Mouse (Mus musculus): ENCODE results near the gene Foxq1. TPM values are rescaled to one million over a fixed set of nuclear protein-coding genes. Genes with fewer than 3 reads are reported as not detected.

The Foxq1 gene
- 1 to 10 TPM in 1 of 2 experiments, under 1 TPM in 1; 0.18 to 2.7 TPM for polyA plus RNA-seq (2017; shearing (Covaris generic))

DNA sequence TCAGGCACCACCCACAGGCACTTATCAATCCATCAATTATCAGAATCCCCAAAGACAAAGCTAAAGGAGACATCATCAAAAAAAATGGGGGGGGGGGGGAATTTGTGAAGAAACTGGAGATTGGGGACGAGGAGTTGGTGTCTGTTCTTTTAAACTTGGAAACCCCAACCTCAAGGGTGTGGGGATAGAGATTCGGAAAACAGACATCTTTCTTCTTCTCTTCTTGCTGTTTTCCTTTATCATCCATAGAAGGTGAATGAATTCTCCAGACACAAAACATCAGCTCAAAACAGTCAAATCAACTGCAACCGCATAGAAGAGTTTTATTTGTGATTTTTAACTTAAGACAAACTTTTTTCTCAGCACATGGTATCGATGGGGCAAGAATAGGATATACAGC lies at the start of gene Foxq1:
Gene Foxq1 (plus strand): TSS at position 301 of the 400 bp plus-strand sequence.

DNA sequence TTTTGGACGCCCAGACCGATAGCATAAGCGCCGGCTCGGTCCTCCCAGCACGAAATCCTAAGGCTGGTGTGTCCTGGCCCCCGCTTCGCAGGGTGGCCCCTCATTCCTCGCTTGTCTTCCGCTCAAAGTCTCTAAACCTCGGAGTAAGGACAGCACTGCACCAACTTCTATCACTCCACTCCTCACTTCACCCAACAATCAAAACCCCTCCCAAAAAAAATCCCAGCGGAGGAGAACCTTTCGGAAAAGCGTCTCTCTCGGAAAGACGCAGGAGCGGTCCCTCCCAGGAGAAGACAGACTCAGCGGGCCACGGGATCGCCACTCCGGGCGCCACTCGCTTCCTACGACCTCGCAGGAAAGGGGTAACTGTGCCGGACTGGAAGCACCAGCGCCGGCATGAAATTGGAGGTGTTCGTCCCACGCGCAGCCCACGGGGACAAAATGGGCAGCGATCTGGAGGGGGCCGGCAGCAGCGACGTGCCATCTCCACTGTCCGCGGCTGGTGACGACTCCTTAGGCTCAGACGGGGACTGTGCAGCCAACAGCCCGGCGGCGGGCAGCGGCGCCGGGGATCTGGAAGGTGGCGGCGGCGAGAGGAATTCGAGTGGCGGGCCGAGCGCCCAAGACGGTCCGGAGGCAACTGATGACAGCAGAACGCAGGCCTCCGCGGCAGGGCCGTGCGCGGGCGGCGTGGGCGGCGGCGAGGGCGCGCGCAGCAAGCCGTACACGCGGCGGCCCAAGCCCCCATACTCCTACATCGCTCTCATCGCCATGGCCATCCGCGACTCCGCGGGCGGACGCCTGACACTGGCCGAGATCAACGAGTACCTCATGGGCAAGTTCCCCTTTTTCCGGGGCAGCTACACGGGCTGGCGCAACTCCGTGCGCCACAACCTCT lies 2.8 kb downstream of the Foxq1 start, which contains the start of gene A530084C06Rik:
Gene A530084C06Rik (minus strand): TSS at position 813 of the 898 bp plus-strand sequence.

Other genes with a start within 250 kb of the Foxq1 start
- under 1 TPM in 1 of 2 experiments, not detected in 1; 0.05 TPM for gene A530084C06Rik, start 3.2 kb downstream of the Foxq1 start, polyA plus RNA-seq (2017; shearing (Covaris generic))
- gene Foxf2, start 69.7 kb downstream of the Foxq1 start, polyA plus RNA-seq (2017; shearing (Covaris generic)), result not detected